ENCODE assay signal across 18 mouse cellular contexts in genomic region chr5:3989608-3990007, GRCm38 (mm10).
DNase-seq lines count a peak whose midpoint lies in the region; TF ChIP-seq lines count a peak whose summit lies in the region.
"Had no signal": no experiment of that assay in that cellular context is flagged by ENCODE, and none has a peak within 500 bp of the region (broad histone marks: within the 10 kb centered on the region; RNA-seq: fewer than 3 reads in every experiment).

No protein-coding gene starts in this region.

- H3K4me3 ChIP-seq in C2C12 (ENCODE audit: insufficient read depth, poor library complexity, severe bottlenecking) = no peak overlapping the region
- H3K4me3 ChIP-seq: embryonic facial prominence, embryonic 10.5 days; forebrain, embryonic 10.5 days; forebrain, embryonic 15.5 days; heart, embryonic 13.5 days; hindbrain, embryonic 12.5 days had no signal

- TF ChIP-seq CTCF in C2C12 (IDR thresholded peaks at IDR 0.05; ENCODE audit: control insufficient read depth, insufficient read depth, insufficient read length) = no peak

- H3ac ChIP-seq in C2C12 (ENCODE audit: control insufficient read depth, insufficient read length, low read depth) = peak overlapping the region; percentile 12

- H3K36me3 ChIP-seq in C2C12 (ENCODE audit: control insufficient read depth, insufficient read depth) = no peaks in the 10 kb centered on the region

- no peaks in the 10 kb centered on the region for H3K79me2 ChIP-seq in C2C12 (ENCODE audit: control insufficient read depth, insufficient read depth)

- H3K79me3 ChIP-seq in C2C12 (ENCODE audit: low read depth) = no peaks in the 10 kb centered on the region

- intact Hi-C loops in heart, postnatal 36 days (cut with DNase I) = no loop called here

- peak; percentile 91 for DNase-seq in 3T3-L1 (ENCODE audit: low read depth, low spot score)
- peak; percentile 9 for DNase-seq in fibroblast of lung, adult 2 months (ENCODE audit: low read depth)
- no peak for DNase-seq in embryo, embryonic 10.5 days (ENCODE audit: low spot score)
- DNase-seq in heart, postnatal 36 days = no peak
- DNase-seq in kidney, postnatal 14 days = no peak
- DNase-seq: adrenal gland, postnatal 14 days; cerebellum, adult 18-20 months; cerebellum, adult 9-11 months; cerebellum, postnatal 36 days; gastrocnemius, postnatal 36 days; heart, adult 11 months; heart, postnatal 4 days had no signal

- H3K27me3 ChIP-seq in C2C12 (ENCODE audit: control insufficient read depth, insufficient read depth, insufficient read length) = no peaks in the 10 kb centered on the region
- H3K27me3 ChIP-seq: forebrain, embryonic 15.5 days; heart, embryonic 13.5 days; hindbrain, embryonic 12.5 days had no signal

TF ChIP-seq in C2C12, 6 proteins besides CTCF, POLR2A, EP300 and RAD21:
- TF ChIP-seq FOSL1 (IDR thresholded peaks at IDR 0.05; ENCODE audit: insufficient read depth, low read length, poor library complexity, severe bottlenecking) = no peak
- no peak for TF ChIP-seq MYOD1 (IDR thresholded peaks at IDR 0.05; ENCODE audit: control insufficient read depth, insufficient read length, low read depth)
- no peak for TF ChIP-seq MYOG (IDR thresholded peaks at IDR 0.05; ENCODE audit: control insufficient read depth, extremely low read depth, insufficient read length)
- no peak for TF ChIP-seq MAX (IDR thresholded peaks at IDR 0.05)
- TF ChIP-seq CEBPB (IDR thresholded peaks at IDR 0.05; ENCODE audit: low read depth) = no peak
- no peak for TF ChIP-seq USF1 (IDR thresholded peaks at IDR 0.05; ENCODE audit: low read depth)

Comparison
In these comparisons a context has a peak if more than half of its experiments do, and no peak if none do; other contexts are left out.
1. DNase-seq: peak in 3T3-L1 (single experiment) and fibroblast of lung, adult 2 months (single experiment); none in embryo, embryonic 10.5 days (single experiment), heart, postnatal 36 days (0 of 2) and kidney, postnatal 14 days (single experiment).